Mouse (Mus musculus): Measurements from ENCODE around the gene Tssc4. TPM values are rescaled to one million over a fixed set of nuclear protein-coding genes. Genes with fewer than 3 reads are reported as not detected.

Tssc4 gene
- total RNA-seq (2021) = 32.2 and 33.3 TPM in 2 replicates
- long read RNA-seq, experiment 1, transcript Tssc4-203 (2 exons, 1,091 nt) = minor isoform, 7 of 79 reads
- long read RNA-seq, experiment 1, transcript Tssc4-206 (3 exons, 1,364 nt) = minor isoform, 11 of 79 reads
- long read RNA-seq, experiment 1, transcript Tssc4-201 (3 exons, 1,519 nt) = minor isoform, 21 of 79 reads
- long read RNA-seq, experiment 1, transcript Tssc4-207 (1 exons, 1,735 nt) = major isoform, 35 of 79 reads
- long read RNA-seq, experiment 1, partial matches to known transcripts = 0 of 79 reads
- long read RNA-seq, experiment 1, other reads (novel, unspliced or antisense) = 2 of 79 reads
- long read RNA-seq, experiment 2, transcript Tssc4-207 (1 exons, 1,735 nt) = major isoform, 16 of 46 reads
- long read RNA-seq, experiment 2, transcript Tssc4-201 (3 exons, 1,519 nt) = minor isoform, 14 of 46 reads
- long read RNA-seq, experiment 2, transcript Tssc4-206 (3 exons, 1,364 nt) = minor isoform, 9 of 46 reads
- long read RNA-seq, experiment 2, partial matches to known transcripts = 0 of 46 reads
- long read RNA-seq, experiment 2, other reads (novel, unspliced or antisense) = 1 of 46 reads

GRCm38 (mm10) chr7:143068882-143069591 is at the start of gene Tssc4:
TSS of gene Tssc4 (plus strand) at chr7:143069249.
- DNase-seq = peak; percentile 97

- DNase-seq = no peak
Observed at GRCm38 (mm10) chr7:143020040-143020439, 49.0 kb upstream of the Tssc4 start.

GRCm38 (mm10) chr7:143020764-143021163 is 48.3 kb upstream of the Tssc4 start:
- DNase-seq = no peak

- no peak for DNase-seq
Observed at GRCm38 (mm10) chr7:143021356-143022164, 47.5 kb upstream of the Tssc4 start.

- DNase-seq = no peak
Observed at GRCm38 (mm10) chr7:143023499-143023898, 45.5 kb upstream of the Tssc4 start.

- no peak for DNase-seq
Observed at GRCm38 (mm10) chr7:143024293-143024692, 44.8 kb upstream of the Tssc4 start.

- no peak for DNase-seq
Observed at GRCm38 (mm10) chr7:143025496-143025895, 43.6 kb upstream of the Tssc4 start.

- DNase-seq = no peak
Observed at GRCm38 (mm10) chr7:143027196-143027595, 41.9 kb upstream of the Tssc4 start.

- peak; percentile 48 for DNase-seq
Observed at GRCm38 (mm10) chr7:143031816-143032215, 37.2 kb upstream of the Tssc4 start.

GRCm38 (mm10) chr7:143033581-143033980 is 35.5 kb upstream of the Tssc4 start:
- DNase-seq = peak; percentile 31

- no peak for DNase-seq
Observed at GRCm38 (mm10) chr7:143034112-143034511, 34.9 kb upstream of the Tssc4 start.

GRCm38 (mm10) chr7:143034519-143035450 is 34.3 kb upstream of the Tssc4 start:
- no peak for DNase-seq

GRCm38 (mm10) chr7:143036787-143037186 is 32.3 kb upstream of the Tssc4 start:
- no peak for DNase-seq

- DNase-seq = no peak
Observed at GRCm38 (mm10) chr7:143037306-143037705, 31.7 kb upstream of the Tssc4 start.

- no peak for DNase-seq
Observed at GRCm38 (mm10) chr7:143038174-143038931, 30.7 kb upstream of the Tssc4 start.

GRCm38 (mm10) chr7:143040561-143040960 is 28.5 kb upstream of the Tssc4 start:
- DNase-seq = no peak

GRCm38 (mm10) chr7:143041138-143041822 is 27.8 kb upstream of the Tssc4 start:
- DNase-seq = no peak

- peak; percentile 86 for DNase-seq
Observed at GRCm38 (mm10) chr7:143042089-143042488, 27.0 kb upstream of the Tssc4 start.

- no peak for DNase-seq
Observed at GRCm38 (mm10) chr7:143042897-143043300, 26.1 kb upstream of the Tssc4 start.
